Mouse (Mus musculus) MEL (cell line): ENCODE measurements around the gene Stat2. TPM values are rescaled to one million over a fixed set of nuclear protein-coding genes. Genes with fewer than 3 reads are reported as not detected.

Experiments
- DNase-seq: peaks from one replicate; pipeline ENCODE4 v3.0.0; 2011; ENCODE audit warnings: low read depth, low spot score
- H3K27ac ChIP-seq: 2 replicates; pipeline ENCODE4 v1.5.1; 2012; ENCODE audit warnings: low read depth, mild to moderate bottlenecking, control low read depth, low read length, moderate library complexity; ENCODE audit not compliant: control insufficient read depth
- H3K27me3 ChIP-seq, 2 experiments: fragments of 150-350 bp in 1 of 2; sonication (generic) in 1 of 2; 2 replicates each; pipeline ENCODE4 v1.6.1; 2012; ENCODE audit warnings: low read length in 2 of 2, mild to moderate bottlenecking in 2 of 2, improper control_type of control experiment in 1 of 2, moderate library complexity in 1 of 2; ENCODE audit not compliant: insufficient read depth in 2 of 2, control insufficient read depth in 1 of 2
- H3K36me3 ChIP-seq, 2 experiments: 2 replicates each; pipeline ENCODE4 v1.6.1; 2012 to 2014; ENCODE audit warnings: low read length in 2 of 2, improper control_type of control experiment in 1 of 2, inconsistent platforms in 1 of 2, mild to moderate bottlenecking in 1 of 2; ENCODE audit not compliant: insufficient read depth in 2 of 2, control insufficient read depth in 1 of 2
- H3K4me1 ChIP-seq, 2 experiments: fragments of 150-350 bp in 1 of 2; sonication (generic) in 1 of 2; 2 replicates each; pipeline ENCODE4 v1.6.1; 2012; ENCODE audit warnings: low read length in 2 of 2, improper control_type of control experiment in 1 of 2, mild to moderate bottlenecking in 1 of 2; ENCODE audit not compliant: insufficient read depth in 2 of 2, control insufficient read depth in 1 of 2
- H3K4me3 ChIP-seq, 2 experiments: fragments of 150-350 bp in 1 of 2; sonication (generic) in 1 of 2; 2 replicates each; pipeline ENCODE4 v1.5.1; 2012; ENCODE audit warnings: low read depth in 2 of 2, low read length in 2 of 2, mild to moderate bottlenecking in 2 of 2, moderate library complexity in 2 of 2, control low read depth in 1 of 2, improper control_type of control experiment in 1 of 2; ENCODE audit not compliant: control insufficient read depth in 1 of 2, insufficient read depth in 1 of 2
- H3K79me2 ChIP-seq: 2 replicates; pipeline ENCODE4 v1.6.1; 2012; ENCODE audit warnings: mild to moderate bottlenecking, low read length, moderate library complexity; ENCODE audit not compliant: control insufficient read depth, poor library complexity, insufficient read depth
- H3K9ac ChIP-seq: 2 replicates; pipeline ENCODE4 v1.6.1; 2012; ENCODE audit warnings: low read depth, mild to moderate bottlenecking, control low read depth, low read length, moderate library complexity; ENCODE audit not compliant: control insufficient read depth, poor library complexity, severe bottlenecking
- H3K9me3 ChIP-seq: fragments of 150-350 bp; sonication (generic); replicated peaks from 2 replicates; pipeline ENCODE4 v1.6.1; 2012; ENCODE audit warnings: mild to moderate bottlenecking, low read length, improper control_type of control experiment, moderate library complexity; ENCODE audit not compliant: insufficient read depth
- ETS1 ChIP-seq: IDR thresholded peaks from 2 replicates; pipeline ENCODE4 v1.6.1; 2012; ENCODE audit warnings: low read depth, mild to moderate bottlenecking, inconsistent platforms, low read length, improper control_type of control experiment, moderate library complexity
- GABPA ChIP-seq: IDR thresholded peaks from 2 replicates; pipeline ENCODE4 v1.6.1; 2012; ENCODE audit warnings: low read depth, mild to moderate bottlenecking, inconsistent platforms, low read length, improper control_type of control experiment, moderate library complexity
- GATA1 ChIP-seq: IDR thresholded peaks from 2 replicates; pipeline ENCODE4 v1.6.1; 2011; ENCODE audit warnings: low read depth, low read length, improper control_type of control experiment
- MYB ChIP-seq: IDR thresholded peaks from 2 replicates; pipeline ENCODE4 v1.6.1; 2011; ENCODE audit warnings: mild to moderate bottlenecking, low read depth, low read length, improper control_type of control experiment
- POLR2AphosphoS5 ChIP-seq: IDR thresholded peaks from 2 replicates; pipeline ENCODE4 v1.6.1; 2012; ENCODE audit warnings: low read depth, borderline replicate concordance, mild to moderate bottlenecking, inconsistent platforms, low read length, moderate library complexity, mixed read lengths
- RAD21 ChIP-seq: IDR thresholded peaks from 2 replicates; pipeline ENCODE4 v1.6.1; 2011; ENCODE audit warnings: mild to moderate bottlenecking, low read depth, low read length, improper control_type of control experiment
- RCOR1 ChIP-seq: IDR thresholded peaks from 2 replicates; pipeline ENCODE4 v1.6.1; 2012; ENCODE audit warnings: low read depth, mild to moderate bottlenecking, inconsistent platforms, low read length, improper control_type of control experiment
- ZMIZ1 ChIP-seq: IDR thresholded peaks from 2 replicates; pipeline ENCODE4 v1.6.1; 2012; ENCODE audit warnings: low read depth, mild to moderate bottlenecking, inconsistent platforms, low read length, improper control_type of control experiment, moderate library complexity
- ZNF384 ChIP-seq: IDR thresholded peaks from 2 replicates; pipeline ENCODE4 v1.6.1; 2012; ENCODE audit warnings: low read depth, mild to moderate bottlenecking, inconsistent platforms, low read length, improper control_type of control experiment
- polyA plus RNA-seq, 2 experiments: library from polyadenylated mRNA; stranded (reverse) in 1 of 2; unstranded in 1 of 2; fragments of >175 nt in 1 of 2; fragments of >200 nt in 1 of 2; gene quantifications; 2 replicates each; pipeline versions ENCODE4 v1.2.1 to v1.2.4; 2012; ENCODE audit warnings: low replicate concordance in 2 of 2, low read depth in 1 of 2; ENCODE audit not compliant: insufficient read length in 2 of 2, insufficient read depth in 1 of 2, missing spikeins in 1 of 2
- total RNA-seq: library from RNA; depleted of rRNA; stranded (reverse); fragments of 300-350 nt; gene quantifications from 2 replicates; pipeline ENCODE4 v1.2.3, GENCODE M21; 2012

Gene Stat2
- total and polyA plus RNA-seq, 3 experiments, result 3.6 to 6.6 TPM; not detected in 1

- H3K9ac ChIP-seq, result peak overlapping the region; percentile 20; the same call in 1 of the 2 replicates
- no peaks in the 10 kb centered on the region for H3K27me3 ChIP-seq
- DNase-seq, result peak; percentile 44
- no peak overlapping the region for H3K27ac ChIP-seq
- H3K9me3 ChIP-seq, result no peaks in the 10 kb centered on the region
- no peaks in the 10 kb centered on the region for H3K79me2 ChIP-seq
- H3K36me3 ChIP-seq, result peaks cover 0 to 15% of the 10 kb centered on the region in 2 experiments; a peak in 2 of 4 replicates
- H3K4me1 ChIP-seq, result peaks cover 0 to 24% of the 10 kb centered on the region in 2 experiments; a peak in 2 of 4 replicates
- no peak overlapping the region for H3K4me3 ChIP-seq
- TF ChIP-seq GATA1 (0 out of 2 replicates have a peak, but pooled peaks have one; percentile 7), ZNF384 (no peak)
These were observed 26.2 kb downstream of the Stat2 start for GRCm38 (mm10) chr10:128296370-128297090.

- Histone ChIP-seq H3K79me2 (no peaks in the 10 kb centered on the region), H3K36me3 (peaks cover 0 to 18% of the 10 kb centered on the region in 2 experiments; a peak in 2 of 4 replicates), H3K9me3 (no peaks in the 10 kb centered on the region), H3K27ac (no peak overlapping the region), H3K4me1 (peaks cover 0 to 24% of the 10 kb centered on the region in 2 experiments; a peak in 3 of 4 replicates), H3K4me3 (no peak overlapping the region), H3K27me3 (no peaks in the 10 kb centered on the region), H3K9ac (no peak overlapping the region)
- DNase-seq, result peak; percentile 23
- TF ChIP-seq GABPA (no peak), ETS1 (no peak)
These were observed 26.9 kb downstream of the Stat2 start for GRCm38 (mm10) chr10:128297221-128297620.

GRCm38 (mm10) chr10:128297622-128298021 lies 27.3 kb downstream of the Stat2 start:
- no peaks in the 10 kb centered on the region for H3K9me3 ChIP-seq
- TF ChIP-seq MYB, result no peak
- peaks cover 3% of the 10 kb centered on the region; the same call in 1 of the 2 replicates for H3K79me2 ChIP-seq
- no peaks in the 10 kb centered on the region for H3K27me3 ChIP-seq
- H3K9ac ChIP-seq, result no peak overlapping the region
- DNase-seq, result no peak
- peaks cover 0 to 24% of the 10 kb centered on the region in 2 experiments; a peak in 3 of 4 replicates for H3K4me1 ChIP-seq
- H3K27ac ChIP-seq, result no peak overlapping the region
- H3K36me3 ChIP-seq, result peaks cover 0 to 20% of the 10 kb centered on the region in 2 experiments; a peak in 2 of 4 replicates
- H3K4me3 ChIP-seq, result no peak overlapping the region

GRCm38 (mm10) chr10:128298243-128298642 lies 27.9 kb downstream of the Stat2 start:
- H3K79me2 ChIP-seq, result peaks cover 6% of the 10 kb centered on the region; the same call in 1 of the 2 replicates
- TF ChIP-seq ZNF384 (peak; percentile 92), ZMIZ1 (no peak), POLR2AphosphoS5 (no peak), RAD21 (no peak), RCOR1 (no peak)
- no peaks in the 10 kb centered on the region for H3K27me3 ChIP-seq
- H3K27ac ChIP-seq, result no peak overlapping the region
- H3K4me1 ChIP-seq, result peaks cover 0 to 24% of the 10 kb centered on the region in 2 experiments; a peak in 3 of 4 replicates
- peaks cover 0 to 20% of the 10 kb centered on the region in 2 experiments; a peak in 2 of 4 replicates for H3K36me3 ChIP-seq
- no peak overlapping the region for H3K9ac ChIP-seq
- peak; percentile 35 for DNase-seq
- no peak overlapping the region for H3K4me3 ChIP-seq
- no peaks in the 10 kb centered on the region for H3K9me3 ChIP-seq
